Mouse (Mus musculus): ENCODE measurements around the gene Dpagt1. TPM values are rescaled to one million over a fixed set of nuclear protein-coding genes. Genes with fewer than 3 reads are reported as not detected.

Gene Dpagt1
- total and polyA plus RNA-seq, 3 experiments: 14.9 to 43.5 TPM; not detected in 1

- TF ChIP-seq TBP (IDR thresholded peaks at IDR 0.05; ENCODE audit: low read depth, low read length) (peak; percentile 44; the same call in 1 of the 2 replicates), ZNF384 (IDR thresholded peaks at IDR 0.05; ENCODE audit: low read depth, low read length) (no peak)
Observed at GRCm38 (mm10) chr9:44343290-44343689, 17.5 kb downstream of the Dpagt1 start (continued).

GRCm38 (mm10) chr9:44343781-44344421 is 18.1 kb downstream of the Dpagt1 start, which contains the start of gene Hmbs:
Gene Hmbs, minus strand, starts transcription at chr9:44344228.
- Histone ChIP-seq H3K9ac (ENCODE audit: control insufficient read depth, low read depth, low read length, poor library complexity, severe bottlenecking) (peak within 1 kb of the TSS; percentile 90), H3K4me1 (ENCODE audit: control insufficient read depth in 1 of 2, insufficient read depth in 2 of 2, low read length in 2 of 2) (peaks cover 8 to 25% of the 10 kb centered on the region in 2 experiments), H3K27ac (ENCODE audit: control insufficient read depth, low read depth, low read length) (peak within 1 kb of the TSS; percentile 95), H3K4me3 (ENCODE audit: control insufficient read depth in 1 of 2, insufficient read depth in 1 of 2, low read depth in 2 of 2, low read length in 2 of 2) (peak within 1 kb of the TSS; percentile 69 to 71), H3K79me2 (ENCODE audit: control insufficient read depth, insufficient read depth, low read length, poor library complexity) (peaks cover 25% of the 10 kb centered on the region), H3K9me3 (replicated peaks; ENCODE audit: insufficient read depth, low read length) (no peaks in the 10 kb centered on the region), H3K36me3 (ENCODE audit: control insufficient read depth in 1 of 2, insufficient read depth in 2 of 2, low read length in 2 of 2) (peaks cover 0 to 27% of the 10 kb centered on the region in 2 experiments; a peak in 2 of 4 replicates), H3K27me3 (ENCODE audit: control insufficient read depth in 1 of 2, insufficient read depth in 2 of 2, low read length in 2 of 2) (no peaks in the 10 kb centered on the region)
- DNase-seq (ENCODE audit: low read depth, low spot score): peak; percentile 95
- TF ChIP-seq POLR2AphosphoS2 (IDR thresholded peaks at IDR 0.05; ENCODE audit: low read length): peak; percentile 57; the same call in 1 of the 2 replicates
- TF ChIP-seq HCFC1 (IDR thresholded peaks at IDR 0.05; ENCODE audit: low read depth, low read length): peak; percentile 78
- peak; percentile 37; the same call in 1 of the 2 replicates for TF ChIP-seq ZMIZ1 (IDR thresholded peaks at IDR 0.05; ENCODE audit: low read depth, low read length)
- TF ChIP-seq MYC (IDR thresholded peaks at IDR 0.05; ENCODE audit: low read depth, low read length): peak; percentile 78; the same call in 1 of the 2 replicates
- peak; percentile 83 to 86; a peak in 3 of 4 replicates for TF ChIP-seq POLR2A (IDR thresholded peaks at IDR 0.05; ENCODE audit: control insufficient read depth in 1 of 2, insufficient read depth in 1 of 2, low read depth in 1 of 2, low read length in 2 of 2, poor library complexity in 1 of 2)
- peak; percentile 62 for TF ChIP-seq NRF1 (IDR thresholded peaks at IDR 0.05; ENCODE audit: insufficient read depth, low read depth, low read length, poor library complexity, severe bottlenecking)
- 0 out of 2 replicates have a peak, but pooled peaks have one; percentile 10 for TF ChIP-seq USF1 (IDR thresholded peaks at IDR 0.05; ENCODE audit: low read depth, low read length)
- TF ChIP-seq TCF12 (IDR thresholded peaks at IDR 0.05; ENCODE audit: low read depth, low read length): peak; percentile 29; the same call in 1 of the 2 replicates
- TF ChIP-seq MXI1 (IDR thresholded peaks at IDR 0.05; ENCODE audit: low read depth, low read length): peak; percentile 44; the same call in 1 of the 2 replicates
- peak; percentile 85 for TF ChIP-seq NELFE (IDR thresholded peaks at IDR 0.05; ENCODE audit: low read depth, low read length)
- TF ChIP-seq EP300 (IDR thresholded peaks at IDR 0.05; ENCODE audit: low read depth in 1 of 2, low read length in 2 of 2): no peak
- TF ChIP-seq E2F4 (IDR thresholded peaks at IDR 0.05; ENCODE audit: borderline replicate concordance, low read depth, low read length): peak; percentile 94
- TF ChIP-seq MYB (IDR thresholded peaks at IDR 0.05; ENCODE audit: low read depth, low read length): no peak
- peak; percentile 75 for TF ChIP-seq ZNF384 (IDR thresholded peaks at IDR 0.05; ENCODE audit: low read depth, low read length)
- TF ChIP-seq CHD1 (IDR thresholded peaks at IDR 0.05; ENCODE audit: low read depth, low read length): no peak
- TF ChIP-seq UBTF (IDR thresholded peaks at IDR 0.05; ENCODE audit: borderline replicate concordance, insufficient read depth, low read depth, low read length): no peak
- peak; percentile 66 for TF ChIP-seq TBP (IDR thresholded peaks at IDR 0.05; ENCODE audit: low read depth, low read length)
- TF ChIP-seq SIN3A (IDR thresholded peaks at IDR 0.05; ENCODE audit: low read length): peak; percentile 50
